In genomic region chr14:121933906-121934596, GRCm38 (mm10) we compare ENCODE assay signal across 31 mouse cellular contexts. TPM values are rescaled to one million over a fixed set of nuclear protein-coding genes. Genes with fewer than 3 reads are reported as not detected.
DNase-seq lines count a peak whose midpoint lies in the region; ATAC-seq and TF ChIP-seq lines count a peak whose summit lies in the region.
"Had no signal": no experiment of that assay in that cellular context is flagged by ENCODE, and none has a peak within 500 bp of the region (broad histone marks: within the 10 kb centered on the region; RNA-seq: fewer than 3 reads in every experiment).

No protein-coding gene starts in this region.

- no peak for TF ChIP-seq EP300 in CH12.LX (IDR thresholded peaks at IDR 0.05; ENCODE audit: low read length)

- H3K9me3 ChIP-seq in heart, embryonic 12.5 days (replicated peaks): 0 out of 2 replicates have a peak, but pooled peaks cover 5% of the 10 kb centered on the region
- H3K9me3 ChIP-seq in CH12.LX (replicated peaks; ENCODE audit: low read length): peaks cover 16% of the 10 kb centered on the region
- H3K9me3 ChIP-seq: hindbrain, embryonic 13.5 days; intestine, embryonic 15.5 days had no signal

- dilution Hi-C loops in CH12.LX (cut with MboI; ENCODE audit: extremely low pct_ligation_motif_present, extremely low pct_unique_long_range_greater_than_20kb, low sequenced_read_pairs): no loop called here

- ATAC-seq in heart, embryonic 12.5 days (ENCODE audit: insufficient number of reproducible peaks, low FRiP score): peak; percentile 23; the same call in 1 of the 2 replicates
- peak; percentile 0; the same call in 1 of the 2 replicates for ATAC-seq in common myeloid progenitor, adult 5-6 weeks (replicated peaks; ENCODE audit: low read depth, poor library complexity, severe bottlenecking)
- peak; percentile 3; the same call in 1 of the 2 replicates for ATAC-seq in megakaryocyte, adult 5-6 weeks (ENCODE audit: poor library complexity, severe bottlenecking)
- ATAC-seq: activated CD4-positive, CD25-positive, alpha-beta regulatory T cell, adult 4 months; forebrain, postnatal 0 days; intestine, embryonic 15.5 days had no signal

- H3K9ac ChIP-seq in heart, embryonic 12.5 days: no peak overlapping the region
- H3K9ac ChIP-seq in CH12.LX (ENCODE audit: insufficient read depth, low read depth): no peak overlapping the region
- H3K9ac ChIP-seq: embryonic facial prominence, embryonic 13.5 days; forebrain, embryonic 12.5 days; forebrain, postnatal 0 days; hindbrain, embryonic 13.5 days; intestine, embryonic 15.5 days; liver, embryonic 14.5 days; lung, embryonic 14.5 days had no signal

- no peaks in the 10 kb centered on the region for H3K27me3 ChIP-seq in heart, embryonic 12.5 days (replicated peaks)
- H3K27me3 ChIP-seq in CH12.LX (replicated peaks): no peaks in the 10 kb centered on the region
- H3K27me3 ChIP-seq: embryonic facial prominence, embryonic 13.5 days; forebrain, embryonic 12.5 days; hindbrain, embryonic 13.5 days; intestine, embryonic 15.5 days had no signal

- TF ChIP-seq POLR2A in CH12.LX (IDR thresholded peaks at IDR 0.05; ENCODE audit: low read depth, low read length): no peak

- H3K27ac ChIP-seq in heart, embryonic 12.5 days (ENCODE audit: poor library complexity, severe bottlenecking): no peak overlapping the region
- 0 out of 2 replicates have a peak overlapping the region, but pooled peaks have one; percentile 17 for H3K27ac ChIP-seq in CH12.LX (ENCODE audit: insufficient read depth, low read depth)
- H3K27ac ChIP-seq: embryonic facial prominence, embryonic 13.5 days; forebrain, embryonic 12.5 days; heart, adult 2 months; hindbrain, embryonic 13.5 days; intestine, embryonic 15.5 days; liver, embryonic 14.5 days had no signal

- TF ChIP-seq RAD21 in CH12.LX (IDR thresholded peaks at IDR 0.05; ENCODE audit: low read depth, low read length): no peak

- in situ Hi-C loops in CH12.LX (cut with MboI; ENCODE audit: low pct_ligation_motif_present, low pct_unique_long_range_greater_than_20kb, low sequenced_read_pairs): loop anchor here (5.0 kb wide), 2 partner anchors 33 to 128 kb away; partner anchors contain the start of gene Gpr183

- DNase-seq in heart, adult 9 months (ENCODE audit: low spot score in 2 of 2): no peak
- no peak for DNase-seq in CH12.LX (ENCODE audit: extremely low read depth)
- DNase-seq in adrenal gland, postnatal 10 days: no peak
- no peak for DNase-seq in ovary, postnatal 10 days (ENCODE audit: low spot score)
- DNase-seq in kidney, adult 18-20 months: no peak
- DNase-seq: adrenal gland, adult 2 months; B cell, adult 2 months; cerebellum, adult 11 months; cerebellum, adult 9-11 months; forebrain, postnatal 0 days; gastrocnemius, postnatal 14 days; heart, adult 2 months; heart, postnatal 4 days; kidney, adult 9 months; kidney, postnatal 14 days; layer of hippocampus, adult 9-11 months; liver; lung, embryonic 14.5 days; midbrain, embryonic 14.5 days; right cerebral cortex, adult 18-20 months; spleen, adult 18-20 months had no signal

- H3K4me3 ChIP-seq in heart, embryonic 12.5 days: no peak overlapping the region
- H3K4me3 ChIP-seq in CH12.LX (replicated peaks in 1 of 3; ENCODE audit: low read depth in 2 of 3, low read length in 2 of 3, poor library complexity in 1 of 3): no peak overlapping the region
- H3K4me3 ChIP-seq: embryonic facial prominence, embryonic 13.5 days; forebrain, embryonic 12.5 days; heart, adult 2 months; hindbrain, embryonic 13.5 days; intestine, embryonic 15.5 days had no signal

- no peak overlapping the region for H3K4me2 ChIP-seq in heart, embryonic 12.5 days
- no peak overlapping the region for H3K4me2 ChIP-seq in CH12.LX (ENCODE audit: insufficient read depth, low read depth, poor library complexity, severe bottlenecking)
- H3K4me2 ChIP-seq: embryonic facial prominence, embryonic 13.5 days; forebrain, embryonic 12.5 days; hindbrain, embryonic 13.5 days; intestine, embryonic 15.5 days; lung, embryonic 14.5 days had no signal

- WGBS in heart, embryonic 12.5 days: 80% methylated on average over 7 of the region's 7 CpGs

- no peaks in the 10 kb centered on the region for H3K79me2 ChIP-seq in CH12.LX (replicated peaks; ENCODE audit: control insufficient read depth, extremely low read depth, insufficient read depth, poor library complexity, severe bottlenecking)

- H3K4me1 ChIP-seq in heart, embryonic 12.5 days (replicated peaks): peaks cover 32% of the 10 kb centered on the region
- H3K4me1 ChIP-seq in CH12.LX (ENCODE audit: control insufficient read depth in 1 of 2, insufficient read depth in 2 of 2): peaks cover 30 to 82% of the 10 kb centered on the region in 2 experiments
- H3K4me1 ChIP-seq: intestine, embryonic 15.5 days had no signal

- H3K36me3 ChIP-seq in heart, embryonic 12.5 days: peaks cover 16% of the 10 kb centered on the region
- H3K36me3 ChIP-seq in CH12.LX (replicated peaks in 1 of 2; ENCODE audit: control insufficient read depth in 1 of 2, insufficient read depth in 1 of 2, low read length in 1 of 2): peaks cover 6 to 36% of the 10 kb centered on the region in 2 experiments

- no peak for TF ChIP-seq CTCF in CH12.LX (conservative IDR thresholded peaks at IDR 0.05 in 1 of 2, IDR thresholded peaks at IDR 0.05 in 1 of 2; ENCODE audit: low read depth in 2 of 2, low read length in 2 of 2)

TF ChIP-seq in CH12.LX, 34 proteins besides CTCF, POLR2A, EP300 and RAD21:
- no peak for TF ChIP-seq MAZ (IDR thresholded peaks at IDR 0.05; ENCODE audit: low read depth, low read length)
- TF ChIP-seq UBTF (IDR thresholded peaks at IDR 0.05; ENCODE audit: low read depth, low read length): no peak
- TF ChIP-seq ZMIZ1 (IDR thresholded peaks at IDR 0.05; ENCODE audit: low read depth, low read length): no peak
- no peak for TF ChIP-seq ZKSCAN1 (IDR thresholded peaks at IDR 0.05; ENCODE audit: borderline replicate concordance, low read depth, low read length)
- no peak for TF ChIP-seq RCOR1 (conservative IDR thresholded peaks at IDR 0.05; ENCODE audit: low read depth, low read length)
- no peak for TF ChIP-seq ETS1 (conservative IDR thresholded peaks at IDR 0.05; ENCODE audit: low read depth, low read length)
- TF ChIP-seq ZC3H11A (IDR thresholded peaks at IDR 0.05; ENCODE audit: low read depth, low read length): no peak

RNA-seq across cellular contexts. Expression of gene Gpr18, which starts 18.5 kb away (rescaled TPM):
- polyA plus RNA-seq in heart, embryonic 12.5 days (2016; fragmentation: Nextera tagmentation; extraction: Ambion mirVana): 0.17 and 0.29 TPM in 2 replicates
- 26.8 and 33.5 TPM in 2 replicates for total RNA-seq in CH12.LX (2012; rRNA removed)
- 32.5 and 37.0 TPM in 2 replicates for total RNA-seq in CH12.LX (2014; rRNA removed)
- 37.8 and 46.2 TPM in 2 replicates for polyA plus RNA-seq in CH12.LX (2012; ENCODE audit: insufficient read length, low read depth)
- 1.7 and 3.7 TPM in 2 replicates for total RNA-seq in common myeloid progenitor, adult 5-6 weeks (2017)
- total RNA-seq in megakaryocyte, adult 5-6 weeks (2015): 11.3 and 16.1 TPM in 2 replicates
- 11.9 and 12.9 TPM in 2 replicates for total RNA-seq in megakaryocyte, adult 5-6 weeks (2017)
- 1 to 10 TPM; 1.2 TPM for total RNA-seq in adrenal gland, postnatal 10 days (2021)
- total RNA-seq: forebrain, postnatal 0 days; gastrocnemius, postnatal 14 days; heart, postnatal 4 days; left cerebral cortex, postnatal 10 days had no signal
- polyA plus RNA-seq: forebrain, postnatal 0 days; midbrain, embryonic 14.5 days had no signal

RNA-seq across cellular contexts. Expression of gene Gpr183, which starts 30.9 kb away (rescaled TPM):
- 1.6 and 1.7 TPM in 2 replicates for polyA plus RNA-seq in heart, embryonic 12.5 days (2016; fragmentation: Nextera tagmentation; extraction: Ambion mirVana)
- 3.6 and 4.0 TPM in 2 replicates for total RNA-seq in CH12.LX (2012; rRNA removed)
- 16.2 and 16.3 TPM in 2 replicates for total RNA-seq in CH12.LX (2014; rRNA removed)
- polyA plus RNA-seq in CH12.LX (2012; ENCODE audit: insufficient read length, low read depth): 8.3 and 8.7 TPM in 2 replicates
- total RNA-seq in common myeloid progenitor, adult 5-6 weeks (2017): 2.9 and 8.1 TPM in 2 replicates
- total RNA-seq in megakaryocyte, adult 5-6 weeks (2015): 39.0 and 39.1 TPM in 2 replicates
- 33.8 and 36.4 TPM in 2 replicates for total RNA-seq in megakaryocyte, adult 5-6 weeks (2017)
- 1 to 10 TPM in 1 of 2 experiments, under 1 TPM in 1; 0.94 to 1.2 TPM for total RNA-seq in adrenal gland, postnatal 10 days (2021)

RNA-seq across cellular contexts. Expression of gene Ubac2, which starts 55.6 kb away (rescaled TPM):
- 56.9 and 63.3 TPM in 2 replicates for polyA plus RNA-seq in heart, embryonic 12.5 days (2016; fragmentation: Nextera tagmentation; extraction: Ambion mirVana)
- total RNA-seq in CH12.LX (2012; rRNA removed) (30.8 and 32.8 TPM in 2 replicates), CH12.LX (2014; rRNA removed) (39.7 and 40.1 TPM in 2 replicates)
- polyA plus RNA-seq in CH12.LX (2012; ENCODE audit: insufficient read length, low read depth): 32.6 and 35.5 TPM in 2 replicates
- total RNA-seq in common myeloid progenitor, adult 5-6 weeks (2017): 19.1 and 33.3 TPM in 2 replicates
- 34.2 and 35.6 TPM in 2 replicates for total RNA-seq in megakaryocyte, adult 5-6 weeks (2015)
- total RNA-seq in megakaryocyte, adult 5-6 weeks (2017): 19.3 and 27.3 TPM in 2 replicates
- 10 to 100 TPM; 34.5 to 35.7 TPM for total RNA-seq in adrenal gland, postnatal 10 days (2021)
